Mouse (Mus musculus): ENCODE measurements around the gene Npff. TPM values are rescaled to one million over a fixed set of nuclear protein-coding genes. Genes with fewer than 3 reads are reported as not detected.

Npff gene
- polyA plus RNA-seq, 1 experiment from 2014 or later, result 2.1 TPM

GRCm38 (mm10) chr15:102519211-102520141 is 5.3 kb downstream of the Npff start:
- H3K9ac ChIP-seq (ENCODE audit: low read length), result peak overlapping the region; percentile 83
- peak overlapping the region; percentile 98 for H3K4me2 ChIP-seq (ENCODE audit: low read length)
- no peaks in the 10 kb centered on the region for H3K27me3 ChIP-seq (ENCODE audit: control insufficient read depth, insufficient read depth, low read length)
- peaks cover 40% of the 10 kb centered on the region for H3K36me3 ChIP-seq (ENCODE audit: control insufficient read depth, insufficient read depth, low read length)
- ATAC-seq (ENCODE audit: insufficient number of reproducible peaks, insufficient read depth, low FRiP score, low read depth), result no peak
- H3K4me3 ChIP-seq (ENCODE audit: control insufficient read depth in 1 of 2, insufficient read depth in 1 of 2, low read depth in 1 of 2, low read length in 2 of 2), result peak overlapping the region; percentile 57 to 88
- no peaks in the 10 kb centered on the region for H3K9me3 ChIP-seq (ENCODE audit: control insufficient read depth, low read length)
- H3K27ac ChIP-seq (replicated peaks in 1 of 2; ENCODE audit: control insufficient read depth in 1 of 2, insufficient read depth in 1 of 2, low read depth in 2 of 2, low read length in 2 of 2), result peak overlapping the region; percentile 98 to 100
- H3K4me1 ChIP-seq (ENCODE audit: control insufficient read depth in 2 of 2, insufficient read depth in 2 of 2, low read length in 2 of 2), result peaks cover 12 to 30% of the 10 kb centered on the region in 2 experiments
- 54% methylated on average over 16 of the region's 17 CpGs for WGBS

DNA sequence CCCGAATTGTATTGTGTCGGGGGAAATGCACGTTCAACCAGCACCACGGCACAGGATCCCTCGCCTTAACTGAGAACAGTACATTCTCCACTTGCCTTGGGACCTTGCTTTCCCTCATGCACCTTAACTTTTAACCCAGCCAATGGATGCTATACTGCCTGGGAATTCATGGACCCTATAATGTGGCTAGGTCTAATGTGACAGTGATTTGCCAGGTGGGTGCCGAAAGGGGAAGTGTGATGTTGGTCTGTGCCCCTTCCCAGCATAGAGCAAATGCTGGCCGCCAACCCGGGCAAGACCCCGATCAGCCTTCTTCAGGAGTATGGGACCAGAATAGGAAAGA is 5.9 kb downstream of the Npff start:
- H3K9ac ChIP-seq (ENCODE audit: low read length), result peak overlapping the region; percentile 83
- peak overlapping the region; percentile 98 for H3K4me2 ChIP-seq (ENCODE audit: low read length)
- 19% methylated on average over 9 of the region's 9 CpGs for WGBS
- ATAC-seq (ENCODE audit: insufficient number of reproducible peaks, insufficient read depth, low FRiP score, low read depth), result no peak
- peak overlapping the region; percentile 98 to 100 for H3K27ac ChIP-seq (replicated peaks in 1 of 2; ENCODE audit: control insufficient read depth in 1 of 2, insufficient read depth in 1 of 2, low read depth in 2 of 2, low read length in 2 of 2)
- no peaks in the 10 kb centered on the region for H3K9me3 ChIP-seq (ENCODE audit: control insufficient read depth, low read length)
- peaks cover 12 to 30% of the 10 kb centered on the region in 2 experiments for H3K4me1 ChIP-seq (ENCODE audit: control insufficient read depth in 2 of 2, insufficient read depth in 2 of 2, low read length in 2 of 2)
- H3K27me3 ChIP-seq (ENCODE audit: control insufficient read depth, insufficient read depth, low read length), result no peaks in the 10 kb centered on the region
- H3K4me3 ChIP-seq (ENCODE audit: control insufficient read depth in 1 of 2, insufficient read depth in 1 of 2, low read depth in 1 of 2, low read length in 2 of 2), result peak overlapping the region; percentile 57 to 88
- H3K36me3 ChIP-seq (ENCODE audit: control insufficient read depth, insufficient read depth, low read length), result peaks cover 34% of the 10 kb centered on the region

GRCm38 (mm10) chr15:102517976-102518858 is 6.5 kb downstream of the Npff start, which contains the start of gene Tarbp2:
Tarbp2 (plus strand) TSS chr15:102518192.
- ATAC-seq (ENCODE audit: insufficient number of reproducible peaks, insufficient read depth, low FRiP score, low read depth), result peak; percentile 90
- Histone ChIP-seq H3K9ac (ENCODE audit: low read length) (peak within 1 kb of the TSS; percentile 83), H3K36me3 (ENCODE audit: control insufficient read depth, insufficient read depth, low read length) (peaks cover 30% of the 10 kb centered on the region), H3K4me1 (ENCODE audit: control insufficient read depth in 2 of 2, insufficient read depth in 2 of 2, low read length in 2 of 2) (peaks cover 12 to 30% of the 10 kb centered on the region in 2 experiments), H3K4me2 (ENCODE audit: low read length) (peak within 1 kb of the TSS; percentile 98), H3K4me3 (ENCODE audit: control insufficient read depth in 1 of 2, insufficient read depth in 1 of 2, low read depth in 1 of 2, low read length in 2 of 2) (peak within 1 kb of the TSS; percentile 57 to 88), H3K9me3 (ENCODE audit: control insufficient read depth, low read length) (no peaks in the 10 kb centered on the region), H3K27ac (replicated peaks in 1 of 2; ENCODE audit: control insufficient read depth in 1 of 2, insufficient read depth in 1 of 2, low read depth in 2 of 2, low read length in 2 of 2) (peak within 1 kb of the TSS; percentile 98 to 100), H3K27me3 (ENCODE audit: control insufficient read depth, insufficient read depth, low read length) (no peaks in the 10 kb centered on the region)
- WGBS, result under 1% methylated on average over 60 of the region's 60 CpGs

DNA sequence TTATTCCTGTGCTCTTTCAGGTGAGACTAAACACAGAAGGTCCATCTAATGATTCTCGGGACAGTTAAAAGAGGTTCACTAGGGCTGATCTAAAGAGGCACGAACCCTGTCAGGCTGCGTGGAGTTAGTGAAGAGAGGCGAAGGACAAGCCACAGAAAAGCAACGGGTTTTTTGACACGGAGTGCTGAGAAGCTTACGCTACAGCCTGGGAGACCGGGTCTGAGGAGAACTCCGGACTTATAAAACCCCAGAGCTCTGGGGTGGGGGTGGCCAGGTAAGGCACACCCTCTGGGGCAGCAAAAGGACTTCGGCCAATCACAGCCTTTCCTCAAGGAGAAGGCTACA is 7.1 kb downstream of the Npff start:
- Histone ChIP-seq H3K9ac (ENCODE audit: low read length) (peak overlapping the region; percentile 80), H3K9me3 (ENCODE audit: control insufficient read depth, low read length) (no peaks in the 10 kb centered on the region), H3K27ac (replicated peaks in 1 of 2; ENCODE audit: control insufficient read depth in 1 of 2, insufficient read depth in 1 of 2, low read depth in 2 of 2, low read length in 2 of 2) (peak overlapping the region; percentile 90 to 98), H3K4me1 (ENCODE audit: control insufficient read depth in 2 of 2, insufficient read depth in 2 of 2, low read length in 2 of 2) (peaks cover 12 to 30% of the 10 kb centered on the region in 2 experiments), H3K4me3 (ENCODE audit: control insufficient read depth in 1 of 2, insufficient read depth in 1 of 2, low read depth in 1 of 2, low read length in 2 of 2) (peak overlapping the region; percentile 50 to 57), H3K27me3 (ENCODE audit: control insufficient read depth, insufficient read depth, low read length) (no peaks in the 10 kb centered on the region), H3K36me3 (ENCODE audit: control insufficient read depth, insufficient read depth, low read length) (peaks cover 26% of the 10 kb centered on the region), H3K4me2 (ENCODE audit: low read length) (peak overlapping the region; percentile 98)
- WGBS, result under 1% methylated on average over 10 of the region's 10 CpGs
- no peak; the same call in 1 of the 2 replicates for ATAC-seq (ENCODE audit: insufficient number of reproducible peaks, insufficient read depth, low FRiP score, low read depth)

- no peak for ATAC-seq (ENCODE audit: insufficient number of reproducible peaks, insufficient read depth, low FRiP score, low read depth)
- peak within 1 kb of the TSS; percentile 50 to 57 for H3K4me3 ChIP-seq (ENCODE audit: control insufficient read depth in 1 of 2, insufficient read depth in 1 of 2, low read depth in 1 of 2, low read length in 2 of 2)
Observed at GRCm38 (mm10) chr15:102516728-102517404, 7.9 kb downstream of the Npff start, which contains the start of gene Map3k12. Map3k12 (minus strand) TSS chr15:102517064.

GRCm38 (mm10) chr15:102516293-102516692 is 8.4 kb downstream of the Npff start:
- Histone ChIP-seq H3K9ac (ENCODE audit: low read length) (peak overlapping the region; percentile 80), H3K27me3 (ENCODE audit: control insufficient read depth, insufficient read depth, low read length) (no peaks in the 10 kb centered on the region), H3K4me1 (ENCODE audit: control insufficient read depth in 2 of 2, insufficient read depth in 2 of 2, low read length in 2 of 2) (peaks cover 14 to 36% of the 10 kb centered on the region in 2 experiments), H3K4me2 (ENCODE audit: low read length) (peak overlapping the region; percentile 98), H3K4me3 (ENCODE audit: control insufficient read depth in 1 of 2, insufficient read depth in 1 of 2, low read depth in 1 of 2, low read length in 2 of 2) (peak overlapping the region; percentile 50 to 57), H3K9me3 (ENCODE audit: control insufficient read depth, low read length) (no peaks in the 10 kb centered on the region), H3K27ac (replicated peaks in 1 of 2; ENCODE audit: control insufficient read depth in 1 of 2, insufficient read depth in 1 of 2, low read depth in 2 of 2, low read length in 2 of 2) (peak overlapping the region in 1 of 2 experiments; percentile 98; a peak in 2 of 4 replicates), H3K36me3 (ENCODE audit: control insufficient read depth, insufficient read depth, low read length) (peaks cover 13% of the 10 kb centered on the region)
- WGBS, result 3% methylated on average over 12 of the region's 12 CpGs
- no peak for ATAC-seq (ENCODE audit: insufficient number of reproducible peaks, insufficient read depth, low FRiP score, low read depth)

More at GRCm38 (mm10) chr15:102516728-102517404, 7.9 kb downstream of the Npff start, which contains the start of gene Map3k12:
- peak within 1 kb of the TSS; percentile 90 to 98 for H3K27ac ChIP-seq (replicated peaks in 1 of 2; ENCODE audit: control insufficient read depth in 1 of 2, insufficient read depth in 1 of 2, low read depth in 2 of 2, low read length in 2 of 2)
- no peaks in the 10 kb centered on the region for H3K27me3 ChIP-seq (ENCODE audit: control insufficient read depth, insufficient read depth, low read length)
- peaks cover 19% of the 10 kb centered on the region for H3K36me3 ChIP-seq (ENCODE audit: control insufficient read depth, insufficient read depth, low read length)
- peak within 1 kb of the TSS; percentile 98 for H3K4me2 ChIP-seq (ENCODE audit: low read length)
- WGBS, result 1% methylated on average over 43 of the region's 43 CpGs
- peak within 1 kb of the TSS; percentile 80 for H3K9ac ChIP-seq (ENCODE audit: low read length)
- no peaks in the 10 kb centered on the region for H3K9me3 ChIP-seq (ENCODE audit: control insufficient read depth, low read length)
- peaks cover 12 to 30% of the 10 kb centered on the region in 2 experiments for H3K4me1 ChIP-seq (ENCODE audit: control insufficient read depth in 2 of 2, insufficient read depth in 2 of 2, low read length in 2 of 2)
